Mouse (Mus musculus) mouse trophoblast stem cell (cell line): ENCODE results near the gene Plp1.

Experiments used
- in situ Hi-C, 2 experiments: fragments of 300-500 bp; cut with MseI, MboI; formaldehyde crosslinking; loops; 2 replicates in 1 of 2; 3 replicates in 1 of 2; pipeline ENCODE4 v1.15.1; 2025

Gene Plp1

DNA sequence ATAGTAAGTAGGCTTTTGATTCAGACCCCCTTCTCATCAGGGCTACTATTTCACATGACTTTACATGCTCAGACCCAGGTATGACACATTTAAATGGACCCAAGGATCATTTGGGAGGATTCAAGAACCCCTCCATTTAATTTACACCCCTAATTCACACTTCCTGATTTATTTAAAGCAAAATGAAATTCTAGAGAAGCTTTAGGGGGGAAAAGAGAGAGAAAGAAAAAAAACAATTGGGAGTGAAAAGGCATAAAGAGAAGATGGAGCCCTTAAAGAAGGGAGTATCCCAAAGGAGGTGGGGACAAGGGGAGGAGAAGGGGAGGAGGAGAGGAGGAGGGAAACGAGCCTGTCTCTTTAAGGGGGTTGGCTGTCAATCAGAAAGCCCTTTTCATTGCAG, at the start of gene Plp1:
TSS of gene Plp1 (plus strand) at position 301 of the 400 bp plus-strand sequence.
- in situ Hi-C loops, result loop anchor here in 1 of 2 experiments (10.0 kb wide), 1 partner anchor 68 kb away; no protein-coding TSS in a partner anchor

DNA sequence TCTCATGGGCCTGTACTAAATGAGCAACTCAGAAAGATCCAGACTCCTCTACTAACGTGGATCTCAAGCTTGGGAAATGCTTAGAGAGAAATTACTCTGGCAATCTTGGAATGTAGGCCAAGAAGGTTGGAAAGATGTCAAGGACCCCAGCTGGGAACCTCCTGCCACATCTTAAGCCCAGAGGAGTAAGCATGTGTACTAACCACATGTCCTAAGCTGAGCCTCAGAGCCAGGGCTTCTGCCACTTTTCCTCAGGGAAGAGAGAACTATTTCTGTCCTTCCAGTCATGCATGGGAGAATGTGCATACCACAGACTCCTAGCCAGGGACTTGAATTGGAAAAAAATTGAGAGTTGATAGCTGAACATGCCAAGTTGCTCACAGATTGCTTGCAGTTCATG, 49.4 kb upstream of the Plp1 start:
- in situ Hi-C loops, result no loop called here

GRCm38 (mm10) chrX:136778046-136778445, 44.4 kb upstream of the Plp1 start:
- in situ Hi-C loops, result no loop called here

DNA sequence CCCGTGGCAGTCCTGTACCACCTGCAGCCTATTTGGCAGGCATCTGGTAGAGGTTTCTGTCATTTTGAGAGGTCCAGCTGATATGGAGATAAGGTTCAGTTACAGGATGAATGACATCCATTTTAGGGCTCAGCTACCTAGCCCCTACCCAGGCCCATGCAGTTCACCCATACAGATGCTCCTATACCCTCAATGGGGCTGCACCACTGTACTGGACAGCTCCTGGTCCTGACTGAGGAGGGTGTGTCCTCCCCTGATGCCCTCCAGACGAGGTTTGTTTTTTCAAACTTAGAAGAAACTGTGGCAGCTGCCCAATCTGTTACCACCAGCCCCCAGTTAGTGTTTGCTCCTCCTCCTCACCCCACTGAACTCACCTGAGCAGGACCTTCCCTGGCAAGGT, 43.2 kb upstream of the Plp1 start:
- in situ Hi-C loops, result no loop called here

- in situ Hi-C loops, result no loop called here
Measured at GRCm38 (mm10) chrX:136780041-136780440, 42.4 kb upstream of the Plp1 start, which contains the start of gene Glra4. Gene Glra4 (minus strand): TSS chrX:136780141.

DNA sequence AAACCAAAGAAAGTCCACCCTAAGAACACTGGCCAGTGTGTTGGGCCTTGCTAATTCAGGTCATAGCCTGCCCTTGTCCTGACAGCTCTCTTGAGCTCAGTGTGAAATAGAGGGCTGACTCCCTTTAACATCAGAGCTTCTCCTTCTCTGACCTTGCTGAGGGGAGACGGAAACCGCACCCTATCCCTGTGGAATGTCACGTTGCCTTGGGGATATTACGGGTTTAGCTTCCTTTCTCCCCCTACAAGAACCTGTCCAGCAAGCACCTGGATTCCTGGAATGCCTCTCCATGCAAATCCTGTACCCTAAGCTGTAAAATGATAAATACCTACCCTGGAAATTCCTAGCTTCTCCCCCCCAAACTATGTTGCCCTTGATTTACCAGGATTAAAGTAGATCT, 33.0 kb upstream of the Plp1 start:
- in situ Hi-C loops, result no loop called here

- in situ Hi-C loops, result no loop called here
Measured at GRCm38 (mm10) chrX:136797223-136797622, 25.2 kb upstream of the Plp1 start.

- in situ Hi-C loops, result loop anchor here (10.0 kb wide), 1 partner anchor 65 kb away; no protein-coding TSS in a partner anchor
Measured at GRCm38 (mm10) chrX:136819752-136820151, 2.7 kb upstream of the Plp1 start.

DNA sequence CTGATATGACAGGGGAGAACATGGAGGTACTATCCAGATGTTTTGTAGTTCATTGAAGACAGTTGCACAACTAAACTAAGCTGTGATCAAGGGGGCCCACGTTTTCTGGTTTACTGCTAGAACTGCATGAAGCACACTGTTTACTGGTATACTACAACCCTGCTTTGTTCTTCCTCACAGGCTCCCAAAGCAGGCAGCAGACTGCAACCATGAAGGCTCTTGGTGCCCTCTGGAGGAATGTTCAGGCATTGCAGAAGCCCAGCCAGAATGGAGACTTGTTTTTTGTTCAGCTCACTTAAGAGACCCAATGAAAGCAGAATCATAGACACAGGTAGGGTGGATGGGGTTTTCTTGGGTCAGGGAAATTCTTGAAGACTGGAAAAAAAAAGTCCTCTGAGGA, 2.2 kb upstream of the Plp1 start:
- in situ Hi-C loops, result loop anchor here in 1 of 2 experiments (10.0 kb wide), 1 partner anchor 65 kb away; no protein-coding TSS in a partner anchor

GRCm38 (mm10) chrX:136825016-136825415, 2.5 kb downstream of the Plp1 start:
- in situ Hi-C loops, result loop anchor here in 1 of 2 experiments (10.0 kb wide), 1 partner anchor 70 kb away; no protein-coding TSS in a partner anchor

- in situ Hi-C loops, result loop anchor here in 1 of 2 experiments (10.0 kb wide), 1 partner anchor 74 kb away; no protein-coding TSS in a partner anchor
Measured at GRCm38 (mm10) chrX:136828610-136829009, 6.1 kb downstream of the Plp1 start.

GRCm38 (mm10) chrX:136850300-136850699, 27.8 kb downstream of the Plp1 start:
- in situ Hi-C loops, result no loop called here

DNA sequence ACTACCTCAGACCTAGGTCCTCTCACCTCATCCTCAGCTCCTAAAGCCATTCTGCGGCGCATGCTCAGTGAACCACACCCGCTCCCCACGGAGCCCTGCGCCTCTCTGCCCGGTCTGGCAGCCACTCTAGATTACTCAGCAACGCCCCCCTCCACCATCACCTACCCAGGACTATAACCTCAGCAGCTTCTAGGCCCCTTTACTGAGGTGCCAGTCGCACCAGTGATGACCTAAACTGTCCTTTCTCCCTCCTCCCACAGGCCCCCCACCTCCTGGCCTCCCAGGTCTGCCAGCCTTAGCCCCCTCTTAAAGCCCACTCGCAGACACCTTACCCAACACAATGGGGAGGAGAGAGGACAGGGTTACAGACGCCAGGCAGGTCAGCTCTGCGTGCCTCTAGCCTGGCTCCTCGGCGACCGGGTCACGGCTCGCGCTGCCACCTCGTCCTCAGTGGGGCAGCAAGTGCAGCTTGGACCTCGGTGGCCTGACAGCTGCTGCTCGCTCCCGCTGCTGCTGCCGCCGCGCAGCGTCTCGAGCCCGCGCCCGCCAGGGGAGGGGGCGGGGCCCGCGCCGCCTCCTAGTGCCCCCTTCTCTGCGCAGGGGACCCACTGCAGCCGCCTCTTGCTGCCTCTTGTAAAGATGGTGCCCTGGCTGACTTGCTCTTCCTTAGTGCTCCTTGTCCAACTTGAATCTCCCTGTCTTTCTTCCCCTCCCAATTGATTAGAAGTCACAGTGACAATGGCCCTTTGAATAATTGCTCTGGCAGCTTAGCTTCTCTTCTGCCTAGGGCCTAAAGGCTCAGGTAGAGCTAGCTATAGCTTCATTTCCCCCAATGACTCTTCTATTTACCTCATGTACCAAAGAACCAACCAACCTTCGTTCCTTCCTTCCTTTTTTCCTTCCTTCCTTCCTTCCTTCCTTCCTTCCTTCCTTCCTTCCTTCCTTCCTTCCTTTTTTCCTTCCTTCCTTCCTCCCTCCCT, 45.9 kb downstream of the Plp1 start, which contains the start of gene Rab9b:
TSS of gene Rab9b (minus strand) at position 695 of the 980 bp plus-strand sequence.
- in situ Hi-C loops, result no loop called here
